Mouse (Mus musculus) thymus, adult 2 months (tissue): ENCODE measurements around the gene Cdk5r2.

Experiments used
- CTCF ChIP-seq: fragments of 200-500 bp; IDR thresholded peaks from 2 replicates; pipeline ENCODE4 v1.5.1; 2012; ENCODE audit warnings: mild to moderate bottlenecking, control low read depth, low read length, moderate library complexity, borderline replicate concordance; ENCODE audit not compliant: control insufficient read depth, poor library complexity, insufficient read depth; ENCODE audit errors: extremely low read depth
- POLR2A ChIP-seq: fragments of 200-500 bp; IDR thresholded peaks from 2 replicates; pipeline ENCODE4 v1.6.1; 2012; ENCODE audit warnings: mild to moderate bottlenecking, low read length, control low read depth, moderate library complexity; ENCODE audit not compliant: control insufficient read depth, poor library complexity, insufficient read depth; ENCODE audit errors: extremely low read depth

GRCm38 (mm10) chr1:74807551-74808071 lies 47.1 kb upstream of the Cdk5r2 start:
- TF ChIP-seq CTCF (no peak), POLR2A (no peak)
